Mouse (Mus musculus): Measurements from ENCODE around the gene Fbp1. TPM values are rescaled to one million over a fixed set of nuclear protein-coding genes. Genes with fewer than 3 reads are reported as not detected.
"Not testable (repeated sequence)": the region's sequence is repeated elsewhere in the genome, so short reads cannot be mapped to it uniquely, and the experiment has no call there.

Fbp1 gene
- polyA plus RNA-seq, 1 experiment from 2014 or later: 0.35 TPM

DNA sequence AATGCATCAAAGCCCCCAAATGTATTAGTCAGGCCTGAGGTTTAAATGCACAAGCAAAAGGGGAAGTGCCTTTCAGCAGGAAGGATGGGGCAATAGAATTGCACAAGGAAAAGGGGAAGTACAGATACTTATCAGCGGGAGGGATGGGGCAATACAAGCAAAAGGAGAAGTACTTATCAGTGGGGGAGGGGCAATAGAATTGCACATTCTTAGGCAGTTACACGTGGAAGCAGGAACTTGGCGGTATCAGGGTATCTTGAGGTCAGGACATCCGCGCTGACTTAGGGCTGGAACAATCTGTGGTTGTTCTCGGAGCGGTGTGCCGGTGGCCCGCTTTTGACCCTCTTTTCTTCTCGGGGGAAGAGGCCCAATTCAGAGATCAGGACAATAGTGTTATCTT lies 28.8 kb downstream of the Fbp1 start:
- not testable (repeated sequence) for H3K9ac ChIP-seq (ENCODE audit: low read length); H3K27me3 ChIP-seq (ENCODE audit: control insufficient read depth, insufficient read depth, low read length); H3K4me1 ChIP-seq (ENCODE audit: control insufficient read depth in 2 of 2, insufficient read depth in 2 of 2, low read length in 2 of 2); H3K36me3 ChIP-seq (ENCODE audit: control insufficient read depth, insufficient read depth, low read length); H3K4me2 ChIP-seq (ENCODE audit: low read length); H3K4me3 ChIP-seq (ENCODE audit: control insufficient read depth in 1 of 2, insufficient read depth in 1 of 2, low read depth in 1 of 2, low read length in 2 of 2); H3K9me3 ChIP-seq (ENCODE audit: control insufficient read depth, low read length); ATAC-seq (ENCODE audit: insufficient number of reproducible peaks, insufficient read depth, low FRiP score, low read depth); H3K27ac ChIP-seq (replicated peaks in 1 of 2; ENCODE audit: control insufficient read depth in 1 of 2, insufficient read depth in 1 of 2, low read depth in 2 of 2, low read length in 2 of 2)
- 54% methylated on average over 10 of the region's 10 CpGs for WGBS

- Histone ChIP-seq H3K36me3 (ENCODE audit: control insufficient read depth, insufficient read depth, low read length) (no peaks in the 10 kb centered on the region), H3K9me3 (ENCODE audit: control insufficient read depth, low read length) (no peaks in the 10 kb centered on the region), H3K27ac (replicated peaks in 1 of 2; ENCODE audit: control insufficient read depth in 1 of 2, insufficient read depth in 1 of 2, low read depth in 2 of 2, low read length in 2 of 2) (no peak within 1 kb of the TSS), H3K9ac (ENCODE audit: low read length) (no peak within 1 kb of the TSS), H3K4me3 (ENCODE audit: control insufficient read depth in 1 of 2, insufficient read depth in 1 of 2, low read depth in 1 of 2, low read length in 2 of 2) (no peak within 1 kb of the TSS), H3K4me1 (ENCODE audit: control insufficient read depth in 2 of 2, insufficient read depth in 2 of 2, low read length in 2 of 2) (no peaks in the 10 kb centered on the region; a peak in 1 of 4 replicates), H3K4me2 (ENCODE audit: low read length) (no peak within 1 kb of the TSS), H3K27me3 (ENCODE audit: control insufficient read depth, insufficient read depth, low read length) (no peaks in the 10 kb centered on the region)
- WGBS: 62% methylated on average over 21 of the region's 21 CpGs
- no peak for ATAC-seq (ENCODE audit: insufficient number of reproducible peaks, insufficient read depth, low FRiP score, low read depth)
Observed at GRCm38 (mm10) chr13:62857941-62858915, 29.9 kb downstream of the Fbp1 start, which contains the start of gene Fbp2. Gene Fbp2, minus strand, starts transcription at chr13:62858422.

DNA sequence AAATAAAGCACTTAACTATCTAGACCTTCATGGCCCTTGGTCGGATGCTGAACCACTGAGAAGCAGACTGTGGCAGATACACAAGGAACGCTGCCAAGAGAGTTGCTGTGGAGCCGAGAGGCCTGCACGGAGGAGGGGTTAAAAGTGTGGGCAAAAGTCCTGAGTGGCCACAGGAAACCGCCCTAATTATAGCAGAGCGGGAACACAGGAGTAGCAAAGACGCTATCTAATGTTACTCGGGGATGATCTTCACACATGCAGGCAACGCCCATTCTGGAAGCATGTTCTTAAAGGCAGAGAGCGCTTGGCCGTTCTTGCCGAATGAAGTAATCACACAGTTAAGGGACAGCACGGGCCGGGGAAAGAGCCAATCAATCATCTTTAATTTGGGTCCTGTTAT lies 31.2 kb downstream of the Fbp1 start:
- no peak for ATAC-seq (ENCODE audit: insufficient number of reproducible peaks, insufficient read depth, low FRiP score, low read depth)
- H3K27ac ChIP-seq (replicated peaks in 1 of 2; ENCODE audit: control insufficient read depth in 1 of 2, insufficient read depth in 1 of 2, low read depth in 2 of 2, low read length in 2 of 2): no peak overlapping the region
- H3K4me2 ChIP-seq (ENCODE audit: low read length): no peak overlapping the region
- no peaks in the 10 kb centered on the region for H3K9me3 ChIP-seq (ENCODE audit: control insufficient read depth, low read length)
- H3K36me3 ChIP-seq (ENCODE audit: control insufficient read depth, insufficient read depth, low read length): no peaks in the 10 kb centered on the region
- 74% methylated on average over 14 of the region's 14 CpGs for WGBS
- H3K4me3 ChIP-seq (ENCODE audit: control insufficient read depth in 1 of 2, insufficient read depth in 1 of 2, low read depth in 1 of 2, low read length in 2 of 2): no peak overlapping the region
- no peak overlapping the region for H3K9ac ChIP-seq (ENCODE audit: low read length)
- no peaks in the 10 kb centered on the region; a peak in 1 of 4 replicates for H3K4me1 ChIP-seq (ENCODE audit: control insufficient read depth in 2 of 2, insufficient read depth in 2 of 2, low read length in 2 of 2)
- H3K27me3 ChIP-seq (ENCODE audit: control insufficient read depth, insufficient read depth, low read length): no peaks in the 10 kb centered on the region

- H3K27ac ChIP-seq (replicated peaks in 1 of 2; ENCODE audit: control insufficient read depth in 1 of 2, insufficient read depth in 1 of 2, low read depth in 2 of 2, low read length in 2 of 2): no peak overlapping the region
- WGBS: 6% methylated on average over 5 of the region's 5 CpGs
Observed at GRCm38 (mm10) chr13:62856305-62856675, 31.8 kb downstream of the Fbp1 start.

DNA sequence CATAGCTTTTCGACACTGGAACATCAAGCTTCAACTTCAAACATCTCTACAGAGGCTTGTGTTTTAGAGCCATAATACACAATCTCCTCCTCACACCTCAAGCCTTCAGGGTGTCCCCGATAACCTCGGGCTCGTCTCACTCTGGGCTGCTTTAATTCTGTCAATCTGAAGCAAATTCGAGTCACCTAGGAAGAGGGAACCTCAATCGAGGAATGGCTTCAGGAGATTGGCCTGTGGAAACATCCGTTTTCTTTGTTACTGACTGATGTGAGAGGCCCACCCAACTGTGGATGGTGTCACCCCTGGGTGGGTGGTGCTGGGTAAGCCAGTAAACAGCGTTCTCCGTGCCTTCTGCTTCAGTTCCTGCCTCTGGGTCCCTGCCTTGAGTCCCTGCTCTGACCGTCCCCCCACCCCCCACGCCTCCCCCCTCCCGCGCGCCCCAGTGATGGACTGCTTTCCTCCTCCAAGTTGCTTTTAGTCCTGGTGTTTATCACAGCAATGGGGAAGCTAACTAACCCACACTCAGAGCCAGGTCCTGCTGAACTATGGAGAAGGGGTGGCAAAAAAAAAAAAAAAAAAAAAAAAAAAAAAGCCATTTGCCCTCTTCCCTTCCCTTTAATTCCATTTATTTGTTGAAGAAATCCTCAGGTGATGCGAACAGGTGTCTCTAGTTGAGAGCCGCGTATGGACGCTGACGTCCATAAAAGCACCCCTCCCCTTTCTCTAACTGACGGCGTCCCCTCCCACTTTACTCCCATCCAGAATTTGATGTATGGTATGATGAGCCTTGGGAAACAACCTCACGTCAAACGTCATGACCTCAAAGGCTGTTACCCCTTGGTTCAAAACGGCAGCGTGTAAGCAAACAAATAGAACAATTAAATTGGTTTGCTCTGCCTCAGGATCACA lies 32.4 kb downstream of the Fbp1 start:
- no peak overlapping the region for H3K9ac ChIP-seq (ENCODE audit: low read length)
- no peak for ATAC-seq (ENCODE audit: insufficient number of reproducible peaks, insufficient read depth, low FRiP score, low read depth)
- WGBS: 30% methylated on average over 25 of the region's 25 CpGs

More at GRCm38 (mm10) chr13:62856305-62856675, 31.8 kb downstream of the Fbp1 start:
- peak overlapping the region; percentile 27 to 37 for H3K4me3 ChIP-seq (ENCODE audit: control insufficient read depth in 1 of 2, insufficient read depth in 1 of 2, low read depth in 1 of 2, low read length in 2 of 2)
- no peaks in the 10 kb centered on the region for H3K36me3 ChIP-seq (ENCODE audit: control insufficient read depth, insufficient read depth, low read length)
- H3K4me1 ChIP-seq (ENCODE audit: control insufficient read depth in 2 of 2, insufficient read depth in 2 of 2, low read length in 2 of 2): no peaks in the 10 kb centered on the region; a peak in 1 of 4 replicates
- ATAC-seq (ENCODE audit: insufficient number of reproducible peaks, insufficient read depth, low FRiP score, low read depth): peak; percentile 74
- H3K9ac ChIP-seq (ENCODE audit: low read length): no peak overlapping the region
- H3K27me3 ChIP-seq (ENCODE audit: control insufficient read depth, insufficient read depth, low read length): no peaks in the 10 kb centered on the region
- H3K9me3 ChIP-seq (ENCODE audit: control insufficient read depth, low read length): no peaks in the 10 kb centered on the region
- peak overlapping the region; percentile 70 for H3K4me2 ChIP-seq (ENCODE audit: low read length)

GRCm38 (mm10) chr13:62854666-62855065 lies 33.4 kb downstream of the Fbp1 start:
- ATAC-seq (ENCODE audit: insufficient number of reproducible peaks, insufficient read depth, low FRiP score, low read depth): no peak
- peak overlapping the region; percentile 19 for H3K4me2 ChIP-seq (ENCODE audit: low read length)
- WGBS: 15% methylated on average over 15 of the region's 15 CpGs

More for the DNA sequence above, 32.4 kb downstream of the Fbp1 start:
- Histone ChIP-seq H3K4me1 (ENCODE audit: control insufficient read depth in 2 of 2, insufficient read depth in 2 of 2, low read length in 2 of 2) (no peaks in the 10 kb centered on the region; a peak in 1 of 4 replicates), H3K27ac (replicated peaks in 1 of 2; ENCODE audit: control insufficient read depth in 1 of 2, insufficient read depth in 1 of 2, low read depth in 2 of 2, low read length in 2 of 2) (no peak overlapping the region), H3K36me3 (ENCODE audit: control insufficient read depth, insufficient read depth, low read length) (no peaks in the 10 kb centered on the region), H3K4me2 (ENCODE audit: low read length) (peak overlapping the region; percentile 70), H3K27me3 (ENCODE audit: control insufficient read depth, insufficient read depth, low read length) (no peaks in the 10 kb centered on the region), H3K9me3 (ENCODE audit: control insufficient read depth, low read length) (no peaks in the 10 kb centered on the region), H3K4me3 (ENCODE audit: control insufficient read depth in 1 of 2, insufficient read depth in 1 of 2, low read depth in 1 of 2, low read length in 2 of 2) (peak overlapping the region; percentile 14 to 27)

GRCm38 (mm10) chr13:62833341-62833740 lies 54.7 kb downstream of the Fbp1 start:
- no peaks in the 10 kb centered on the region for H3K36me3 ChIP-seq (ENCODE audit: control insufficient read depth, insufficient read depth, low read length)
- H3K9me3 ChIP-seq (ENCODE audit: control insufficient read depth, low read length): no peaks in the 10 kb centered on the region
- no peaks in the 10 kb centered on the region; a peak in 1 of 4 replicates for H3K4me1 ChIP-seq (ENCODE audit: control insufficient read depth in 2 of 2, insufficient read depth in 2 of 2, low read length in 2 of 2)
- no peaks in the 10 kb centered on the region for H3K27me3 ChIP-seq (ENCODE audit: control insufficient read depth, insufficient read depth, low read length)
- 13% methylated on average over 4 of the region's 4 CpGs for WGBS
- ATAC-seq (ENCODE audit: insufficient number of reproducible peaks, insufficient read depth, low FRiP score, low read depth): no peak
- H3K4me2 ChIP-seq (ENCODE audit: low read length): no peak overlapping the region
- H3K27ac ChIP-seq (replicated peaks in 1 of 2; ENCODE audit: control insufficient read depth in 1 of 2, insufficient read depth in 1 of 2, low read depth in 2 of 2, low read length in 2 of 2): no peak overlapping the region
- no peak overlapping the region for H3K9ac ChIP-seq (ENCODE audit: low read length)
- no peak overlapping the region for H3K4me3 ChIP-seq (ENCODE audit: control insufficient read depth in 1 of 2, insufficient read depth in 1 of 2, low read depth in 1 of 2, low read length in 2 of 2)

More at GRCm38 (mm10) chr13:62854666-62855065, 33.4 kb downstream of the Fbp1 start:
- H3K4me1 ChIP-seq (ENCODE audit: control insufficient read depth in 2 of 2, insufficient read depth in 2 of 2, low read length in 2 of 2): no peaks in the 10 kb centered on the region; a peak in 1 of 4 replicates
- no peak overlapping the region for H3K4me3 ChIP-seq (ENCODE audit: control insufficient read depth in 1 of 2, insufficient read depth in 1 of 2, low read depth in 1 of 2, low read length in 2 of 2)
- H3K36me3 ChIP-seq (ENCODE audit: control insufficient read depth, insufficient read depth, low read length): no peaks in the 10 kb centered on the region
- no peak overlapping the region for H3K9ac ChIP-seq (ENCODE audit: low read length)
- H3K27ac ChIP-seq (replicated peaks in 1 of 2; ENCODE audit: control insufficient read depth in 1 of 2, insufficient read depth in 1 of 2, low read depth in 2 of 2, low read length in 2 of 2): no peak overlapping the region
- no peaks in the 10 kb centered on the region for H3K9me3 ChIP-seq (ENCODE audit: control insufficient read depth, low read length)
- H3K27me3 ChIP-seq (ENCODE audit: control insufficient read depth, insufficient read depth, low read length): no peaks in the 10 kb centered on the region
